Mouse (Mus musculus) skeletal muscle tissue, adult 2 months (tissue): ENCODE measurements around the gene Pde4c.

Source experiments
- DNase-seq: peaks from one replicate; pipeline ENCODE4 v3.0.0-alpha.2; 2012; ENCODE audit warnings: low read depth, low spot score

Pde4c gene

DNA sequence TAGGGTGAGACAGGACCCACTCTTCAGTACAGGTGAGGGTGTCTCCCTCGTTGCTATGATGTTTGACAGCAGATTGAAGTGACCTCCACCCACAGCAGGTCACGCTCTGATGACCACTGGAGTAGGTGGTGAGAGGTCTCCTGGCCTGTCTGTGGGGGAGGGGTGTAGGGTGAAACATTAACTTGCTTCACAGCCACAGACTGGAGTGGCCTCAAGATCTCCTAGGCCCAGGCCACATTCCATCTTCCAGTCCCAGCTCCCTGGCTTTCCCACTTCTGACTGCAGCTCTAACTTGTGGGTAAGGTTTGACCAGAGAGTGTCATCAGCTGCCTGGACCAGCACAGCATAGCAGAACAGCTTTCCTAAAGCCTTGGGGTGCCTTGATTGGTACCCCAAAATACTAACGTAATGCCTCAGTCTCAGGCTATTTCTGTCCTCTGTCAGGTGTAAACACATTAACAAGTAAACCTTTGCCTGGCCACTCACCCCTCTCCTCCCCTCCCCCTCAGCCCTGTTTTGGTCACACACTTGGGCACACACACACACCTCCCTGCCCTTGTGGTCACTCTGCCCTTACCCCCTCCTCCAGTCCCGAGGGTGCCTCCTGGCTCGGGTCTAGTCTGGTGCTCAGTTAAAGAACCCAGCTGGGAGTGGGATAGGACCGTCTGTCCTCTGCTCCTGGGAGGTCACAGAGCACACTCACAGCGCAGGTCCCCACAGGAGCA lies at the start of gene Pde4c:
Gene Pde4c, plus strand, starts transcription at position 235 of the 725 bp plus-strand sequence.
- DNase-seq = no peak

DNA sequence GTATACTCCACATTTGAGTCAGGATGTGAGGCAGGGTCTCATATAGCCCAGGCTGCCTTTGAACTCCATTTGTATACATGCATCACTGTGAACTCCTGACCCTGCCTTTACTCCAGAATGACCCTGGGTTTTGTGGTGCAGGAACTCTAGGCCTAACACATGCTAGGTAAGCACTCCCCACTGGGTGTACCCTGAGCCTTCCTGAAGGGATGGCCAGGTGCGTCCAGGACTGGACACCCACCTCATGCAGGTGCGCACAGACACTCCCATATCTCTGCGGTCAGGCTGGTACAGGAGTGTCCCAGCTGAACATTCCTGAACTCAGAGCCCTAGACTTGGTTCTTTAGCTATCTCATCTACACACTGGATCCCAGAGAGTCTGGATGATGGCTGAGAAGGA lies 49.4 kb upstream of the Pde4c start:
- DNase-seq = no peak

DNA sequence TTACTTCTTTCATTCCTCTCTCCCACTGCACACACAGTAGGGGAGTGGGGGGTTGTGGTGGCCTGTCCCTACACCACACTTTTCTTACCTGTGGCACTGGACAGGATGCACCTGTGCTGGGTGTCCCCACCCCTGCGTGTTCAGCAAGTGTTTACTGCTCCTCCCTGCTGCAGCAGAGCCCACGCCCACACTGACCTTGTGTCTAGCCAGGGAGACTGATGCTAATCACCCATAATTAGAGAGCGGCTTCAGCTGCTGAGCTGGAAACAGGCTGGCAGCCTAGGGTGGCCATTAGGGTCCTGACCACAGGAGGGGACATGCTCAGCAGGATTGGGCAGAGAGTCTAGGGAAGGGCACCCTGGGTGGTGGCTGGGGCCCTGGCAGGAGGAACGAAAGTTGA lies 48.8 kb upstream of the Pde4c start:
- no peak for DNase-seq

DNA sequence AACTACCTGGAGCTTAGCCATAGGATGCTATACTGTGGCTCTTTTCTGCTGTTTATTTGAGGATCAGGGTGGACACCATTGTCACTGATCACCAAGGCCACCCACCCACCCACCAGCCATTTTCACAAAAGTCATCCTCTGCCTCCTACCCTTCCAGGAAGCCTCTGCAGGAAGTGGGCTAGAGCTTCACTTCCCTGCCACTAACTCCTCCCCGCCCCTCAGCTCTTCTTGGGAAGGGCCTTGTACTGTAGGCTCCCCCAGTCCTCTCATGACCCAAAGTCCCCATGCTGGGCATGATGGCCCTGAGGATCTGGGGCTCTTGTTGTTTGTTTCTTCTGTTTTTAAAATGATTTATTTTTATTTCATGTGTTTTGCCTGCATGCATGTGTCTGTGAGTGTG lies 48.2 kb upstream of the Pde4c start:
- DNase-seq = no peak

DNA sequence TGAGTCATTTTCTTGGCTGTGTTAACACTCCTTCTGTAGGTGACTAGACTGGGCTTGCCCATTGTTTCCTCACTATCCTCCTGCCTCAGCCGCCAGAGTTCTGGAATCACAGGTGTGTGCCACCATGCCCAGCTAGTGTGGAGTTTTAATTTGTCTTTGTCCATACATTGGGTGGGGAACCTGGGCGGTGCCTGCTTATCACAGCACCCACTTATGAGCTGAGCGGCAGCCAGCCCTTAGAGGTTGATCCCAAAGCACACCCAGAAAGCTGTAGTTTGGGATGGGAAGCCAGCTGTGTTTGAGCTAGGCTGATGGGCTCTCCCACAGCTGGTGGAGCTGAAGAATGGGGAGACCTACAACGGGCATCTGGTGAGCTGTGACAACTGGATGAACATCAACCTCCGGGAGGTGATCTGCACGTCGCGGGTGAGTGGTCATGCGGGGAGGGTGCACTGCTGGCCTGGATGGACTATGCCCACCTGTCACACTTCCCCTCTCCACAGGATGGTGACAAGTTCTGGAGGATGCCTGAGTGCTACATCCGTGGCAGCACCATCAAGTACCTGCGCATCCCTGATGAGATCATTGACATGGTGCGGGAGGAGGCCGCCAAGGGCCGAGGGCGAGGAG lies 46.0 kb upstream of the Pde4c start:
- DNase-seq = no peak

DNA sequence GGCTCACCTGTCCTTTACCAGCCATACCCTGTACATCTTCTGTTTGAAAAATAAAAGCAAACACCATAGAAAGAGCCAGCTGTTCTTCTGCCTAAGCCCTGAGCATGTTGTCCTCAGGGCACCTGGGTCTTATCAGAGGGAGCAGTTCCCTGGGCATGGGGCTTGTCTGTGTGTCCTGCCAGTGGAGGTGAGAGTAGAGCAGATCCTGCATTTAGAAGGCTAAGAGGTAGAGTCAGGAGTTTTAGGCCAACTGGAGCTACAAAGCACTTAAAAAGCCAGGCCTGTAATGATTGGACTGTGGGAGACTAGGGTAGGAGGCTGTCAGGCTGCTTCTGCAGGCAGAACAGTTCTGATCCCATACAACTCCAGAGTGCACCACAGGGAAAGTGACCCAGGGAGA lies 44.8 kb upstream of the Pde4c start:
- no peak for DNase-seq

DNA sequence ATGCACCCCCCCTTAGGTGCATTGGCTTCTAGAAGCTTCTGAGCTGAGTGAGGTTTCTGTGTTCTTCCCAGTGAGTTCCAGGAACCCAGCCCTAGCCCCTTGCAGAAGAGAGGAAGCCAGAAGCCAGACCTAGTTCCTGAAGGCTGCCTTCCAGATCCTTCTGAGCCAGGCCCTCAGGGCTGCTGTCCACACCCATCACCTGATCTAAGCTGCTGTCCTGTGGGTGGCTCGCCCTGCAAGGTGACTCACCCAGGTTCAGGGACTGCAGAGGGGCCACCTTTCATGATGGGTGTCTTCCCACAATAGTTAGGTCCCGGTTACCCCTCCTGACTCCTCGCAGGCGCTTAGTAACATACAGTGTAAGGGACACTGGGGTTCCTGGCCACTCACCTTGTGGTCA lies 44.1 kb upstream of the Pde4c start:
- no peak for DNase-seq

DNA sequence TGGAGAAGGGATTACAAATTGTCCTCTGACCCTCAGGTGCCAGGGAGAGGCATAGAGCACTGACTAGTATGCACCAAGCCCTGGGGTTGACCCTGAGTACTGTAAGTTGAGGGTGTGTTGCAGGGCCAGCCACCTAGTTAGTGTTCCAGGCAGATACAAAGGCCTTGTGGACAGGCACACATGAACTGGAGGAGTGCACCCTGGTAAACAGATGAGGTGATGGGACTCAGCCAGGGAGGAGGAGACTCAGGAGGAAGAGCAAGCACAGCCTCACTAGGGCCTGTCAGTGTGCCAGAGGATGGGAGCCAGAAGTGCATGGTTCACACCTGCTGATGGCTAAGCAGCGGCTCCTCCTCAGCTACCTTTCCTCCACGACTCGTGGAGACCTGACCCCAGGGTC lies 43.5 kb upstream of the Pde4c start:
- DNase-seq = no peak

DNA sequence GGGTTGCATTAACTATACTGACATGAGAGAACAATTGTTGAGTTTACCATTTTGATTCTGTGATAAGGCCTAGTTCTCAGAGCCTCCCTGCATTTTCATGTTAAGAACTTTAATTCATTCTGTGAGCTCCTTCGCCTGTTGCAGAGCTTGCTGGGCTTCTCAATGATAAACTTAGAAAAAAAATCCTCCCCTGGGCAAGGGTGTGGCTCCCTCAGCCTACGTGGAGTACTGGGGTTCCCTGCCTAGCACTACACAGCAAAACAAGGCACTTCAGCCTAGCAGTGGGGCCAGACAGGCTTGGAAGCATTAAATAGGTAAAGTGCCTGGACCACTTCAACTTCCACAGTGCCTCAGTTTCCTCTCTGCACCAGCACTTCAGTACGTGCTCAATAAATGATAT lies 42.1 kb upstream of the Pde4c start:
- peak; percentile 56 for DNase-seq

DNA sequence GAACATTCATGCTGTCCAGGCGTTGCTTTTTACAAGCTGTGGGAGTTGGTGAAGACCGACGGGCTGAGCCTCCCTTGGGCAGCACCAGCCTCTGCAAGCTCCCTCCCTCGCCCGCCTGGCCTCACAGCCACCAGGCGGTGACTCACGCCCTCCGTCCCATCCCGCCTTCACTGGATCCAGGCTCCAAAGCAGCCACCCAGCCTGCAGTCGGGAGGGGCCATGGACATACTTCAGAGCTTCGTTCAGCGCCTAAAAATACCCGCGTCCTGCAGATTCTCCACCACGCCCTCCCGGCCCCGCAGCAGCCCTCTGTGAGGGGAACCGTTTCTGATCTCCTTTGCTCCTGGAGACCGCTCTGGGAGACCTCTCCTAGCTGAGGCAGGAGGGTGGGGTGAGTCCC lies 41.3 kb upstream of the Pde4c start:
- peak; percentile 89 for DNase-seq

DNA sequence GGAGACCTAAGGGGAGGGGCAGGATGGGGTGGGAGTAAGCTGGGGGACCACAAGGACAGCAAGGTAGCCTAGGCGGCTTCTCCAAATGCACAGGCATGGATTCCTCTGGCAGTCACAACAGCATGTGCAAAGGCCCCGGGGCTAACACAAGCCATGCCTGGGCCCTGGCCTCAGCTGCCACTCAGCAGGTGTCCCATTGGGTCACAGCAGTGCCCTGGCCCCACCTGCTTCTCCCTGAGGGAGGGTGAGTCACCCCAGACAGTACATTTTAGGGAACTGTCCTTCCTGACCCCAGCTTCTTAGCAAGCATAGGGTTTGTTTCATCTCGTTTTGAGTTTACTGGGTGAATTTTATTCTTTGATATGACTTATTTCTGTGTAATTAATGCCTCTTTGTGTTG lies 40.8 kb upstream of the Pde4c start:
- DNase-seq = no peak

DNA sequence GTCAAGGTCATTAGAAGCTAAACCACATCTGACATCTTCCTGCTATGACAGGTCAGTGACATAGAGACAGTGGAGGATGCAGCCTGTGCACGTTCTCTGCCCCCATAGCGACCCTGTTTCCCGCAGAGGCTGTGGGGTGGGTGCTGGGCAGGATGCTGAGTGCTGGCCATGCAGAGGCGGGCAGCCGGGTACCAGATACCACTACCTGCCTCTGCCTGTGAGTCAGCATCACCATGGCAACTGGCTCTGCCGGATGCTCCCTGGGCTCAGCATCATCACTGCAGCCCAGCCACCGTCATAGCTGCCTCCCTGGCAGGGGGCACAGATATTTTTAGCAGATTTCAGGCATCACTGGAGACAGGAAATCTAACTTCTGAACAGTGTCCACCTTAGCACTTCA lies 39.2 kb upstream of the Pde4c start:
- DNase-seq = no peak

DNA sequence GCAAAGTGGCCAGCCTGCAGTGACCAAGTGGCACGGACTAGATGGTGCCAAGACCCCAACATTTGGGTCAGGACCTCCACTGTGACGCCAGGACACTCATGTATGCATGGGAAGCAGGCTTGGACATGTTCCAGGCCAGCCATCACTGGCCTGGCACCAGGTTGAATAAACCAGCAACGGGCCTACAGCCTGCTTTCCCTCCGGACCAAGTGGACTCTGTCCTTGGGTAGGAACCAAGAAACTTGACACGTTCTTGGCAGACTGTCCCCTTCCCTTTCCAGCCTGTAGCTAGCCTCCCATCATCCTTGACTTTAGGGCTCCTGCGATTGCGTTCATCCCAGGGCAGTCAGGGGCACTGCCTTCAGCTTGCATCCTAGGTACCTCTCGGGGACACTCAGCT lies 35.9 kb upstream of the Pde4c start:
- DNase-seq = peak; percentile 89

DNA sequence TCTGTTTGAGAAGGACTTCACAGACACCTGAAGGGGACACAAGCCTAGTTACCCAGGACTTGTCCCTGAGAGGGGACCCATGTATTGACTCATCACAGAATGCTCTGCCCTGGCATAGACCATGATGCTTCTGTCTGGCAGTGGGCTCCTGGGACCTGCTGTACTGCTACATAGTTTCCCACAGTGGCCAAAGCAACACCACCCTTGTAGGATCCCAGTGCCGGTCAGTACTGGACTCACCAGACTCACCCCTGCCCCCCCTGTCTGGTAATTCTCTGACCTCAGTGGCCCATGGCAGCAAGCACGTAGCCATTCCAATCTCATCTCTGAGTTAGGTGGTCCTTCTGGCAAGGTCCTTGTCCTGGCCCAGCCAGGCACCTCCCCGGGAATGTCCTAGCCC lies 35.4 kb upstream of the Pde4c start:
- no peak for DNase-seq

DNA sequence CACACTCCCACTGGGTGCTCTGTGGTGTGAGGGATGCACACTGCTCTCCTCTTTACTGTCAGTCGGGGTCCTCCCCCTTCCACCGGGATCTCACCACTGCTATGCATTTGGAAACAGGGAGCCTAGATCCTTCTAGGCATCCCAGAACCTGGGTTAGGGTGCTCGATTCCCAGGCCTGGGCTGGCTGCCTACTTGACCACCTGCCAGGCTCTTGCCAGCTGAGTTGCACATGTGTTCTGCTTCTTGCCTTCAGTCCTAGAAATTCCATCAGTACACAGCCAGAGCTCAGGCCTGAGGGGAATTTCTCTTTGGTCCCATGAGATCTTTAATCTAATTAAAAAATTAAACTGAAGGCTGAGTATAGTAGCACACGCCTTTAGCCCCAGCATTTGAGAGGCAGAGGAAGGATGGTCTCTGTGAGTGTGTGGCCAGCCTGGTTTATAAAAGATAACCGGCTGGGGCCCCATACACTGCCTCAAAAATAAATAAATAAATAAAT lies 33.6 kb upstream of the Pde4c start:
- no peak for DNase-seq

DNA sequence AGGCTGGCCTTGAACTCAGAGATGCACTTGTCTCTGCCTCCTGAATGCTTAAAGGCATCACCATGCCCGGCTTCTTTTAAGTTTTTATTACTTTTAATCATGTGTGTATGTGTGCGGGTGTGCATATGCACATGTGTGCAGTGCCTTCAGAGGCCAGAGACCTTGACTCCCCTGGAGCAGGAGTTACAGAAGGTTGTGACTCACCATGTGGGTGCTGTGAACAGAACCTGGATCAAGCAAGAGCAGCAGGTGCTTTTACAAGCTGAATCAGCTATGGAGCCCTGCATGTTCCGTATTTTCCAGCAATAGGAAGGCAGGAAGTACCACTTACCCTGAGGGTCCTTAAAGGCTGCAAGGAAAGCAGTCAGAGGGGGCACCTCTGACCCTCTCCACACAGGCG lies 32.3 kb upstream of the Pde4c start:
- no peak for DNase-seq

DNA sequence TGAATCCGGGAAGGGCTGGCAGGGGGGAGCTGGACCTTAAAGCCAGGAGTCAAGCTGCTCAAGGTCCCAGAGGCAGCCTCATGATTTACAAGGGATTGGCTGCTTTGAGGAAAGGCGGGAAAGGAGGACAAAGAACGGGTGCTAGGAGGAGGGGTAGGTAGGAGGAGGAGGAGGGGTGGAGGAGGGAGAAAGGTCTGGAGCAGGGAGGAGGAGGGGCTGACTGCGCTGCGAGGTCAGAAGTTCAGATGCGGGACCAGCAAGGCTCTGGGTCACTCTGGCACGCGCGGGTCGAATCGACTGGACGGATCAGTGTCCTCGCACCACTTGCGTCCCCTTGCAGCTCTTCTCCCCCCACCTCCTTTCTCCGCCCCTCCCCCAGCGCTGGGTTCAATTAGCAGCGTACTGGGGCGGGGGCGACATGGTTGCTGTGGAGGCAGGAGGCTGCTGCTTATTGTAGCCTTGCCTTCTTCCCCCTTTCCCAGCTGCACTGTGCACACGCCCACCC lies 31.7 kb upstream of the Pde4c start:
- no peak for DNase-seq

DNA sequence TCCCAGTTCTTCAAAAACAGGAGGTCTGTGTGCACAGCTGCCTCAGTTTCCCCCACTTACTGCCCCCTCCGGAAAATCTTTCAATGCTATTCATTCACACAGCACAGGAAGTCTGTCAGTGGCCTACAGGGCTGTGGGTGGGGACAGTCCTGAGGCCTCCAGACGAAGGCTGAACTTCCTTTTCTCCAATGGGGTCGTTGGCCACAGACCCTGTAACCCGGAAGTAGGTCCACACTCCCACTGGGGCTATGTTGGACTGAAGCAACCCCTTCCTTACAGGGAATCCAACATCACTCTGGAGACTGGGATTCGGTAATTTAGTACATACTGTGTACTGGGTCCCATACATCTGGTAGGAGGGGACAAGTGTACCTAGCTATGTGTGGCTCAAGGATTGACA lies 29.9 kb upstream of the Pde4c start:
- no peak for DNase-seq

DNA sequence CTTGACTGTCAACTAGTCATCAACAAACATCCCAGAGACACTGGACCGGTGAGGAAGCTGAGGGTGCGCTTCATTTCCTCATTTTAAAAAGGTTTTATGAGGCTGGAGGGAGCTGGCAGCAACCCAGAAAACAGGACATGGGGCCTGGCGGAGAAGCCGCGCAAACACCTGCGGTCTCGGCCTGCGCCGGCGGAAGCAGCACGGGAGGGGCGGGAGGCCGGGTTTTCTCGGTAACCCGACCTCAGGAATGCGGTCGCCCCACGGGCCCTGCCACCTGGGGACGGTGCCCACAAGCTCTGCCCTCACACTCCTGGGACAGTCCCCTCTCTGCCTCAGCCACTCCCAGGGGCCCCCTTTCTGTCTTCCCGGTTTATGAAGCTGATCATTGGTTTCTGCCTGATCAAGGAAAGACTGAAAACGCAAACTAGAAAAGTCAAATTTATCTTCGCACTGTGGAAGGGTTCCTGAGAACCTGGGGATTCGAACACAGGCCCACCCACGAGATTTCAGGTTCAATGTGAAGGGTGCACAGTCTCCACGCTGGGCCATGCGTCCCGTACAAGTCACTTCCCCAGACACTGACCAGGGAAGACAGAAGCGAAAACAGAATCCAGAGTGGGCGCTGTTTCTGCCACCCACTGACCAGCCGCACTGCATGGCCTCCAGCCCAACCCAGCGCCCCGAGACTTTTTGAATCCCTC lies 28.1 kb upstream of the Pde4c start:
- DNase-seq = peak; percentile 73

DNA sequence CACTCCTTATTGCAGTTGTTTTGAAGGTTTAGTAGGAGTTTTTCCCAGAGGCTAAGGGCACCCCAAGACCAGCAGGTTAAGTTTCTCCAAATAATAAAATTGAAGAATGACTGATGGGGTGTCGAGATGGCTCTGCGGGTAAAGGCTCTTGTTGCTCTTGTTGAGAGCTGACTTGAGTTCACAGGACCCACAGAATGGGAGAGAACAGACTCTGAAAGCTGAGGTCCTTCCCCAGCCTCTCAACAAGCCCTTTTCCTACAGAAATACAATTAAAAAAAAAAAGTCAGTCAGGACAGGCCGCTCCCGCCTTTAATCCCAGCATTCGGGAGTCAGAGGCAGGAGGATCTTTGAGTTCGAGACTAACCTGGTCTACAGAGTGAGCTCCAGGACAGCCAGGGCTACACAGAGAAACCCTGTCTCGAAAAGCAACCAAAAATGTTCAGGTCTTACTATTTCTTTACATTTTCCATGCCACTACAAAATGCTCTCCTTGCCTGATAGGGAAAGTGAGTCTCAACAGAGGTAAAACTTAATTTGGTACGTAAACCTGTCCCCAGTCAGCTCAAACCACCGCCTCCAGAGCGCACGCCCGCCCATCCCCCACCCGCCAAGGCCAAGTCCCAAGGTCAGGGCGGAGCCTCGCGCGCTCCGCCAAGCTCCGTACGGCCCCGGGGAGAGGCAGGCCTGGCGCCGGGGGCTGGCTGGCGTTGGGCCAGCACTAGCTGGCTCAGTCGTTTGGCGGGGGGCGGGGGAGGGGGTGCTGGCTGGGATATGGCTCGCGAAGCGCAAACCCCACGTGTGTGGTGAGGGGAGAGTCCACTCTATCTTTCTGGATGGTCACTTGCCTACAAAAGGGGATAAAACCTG lies 27.3 kb upstream of the Pde4c start:
- peak; percentile 89 for DNase-seq

DNA sequence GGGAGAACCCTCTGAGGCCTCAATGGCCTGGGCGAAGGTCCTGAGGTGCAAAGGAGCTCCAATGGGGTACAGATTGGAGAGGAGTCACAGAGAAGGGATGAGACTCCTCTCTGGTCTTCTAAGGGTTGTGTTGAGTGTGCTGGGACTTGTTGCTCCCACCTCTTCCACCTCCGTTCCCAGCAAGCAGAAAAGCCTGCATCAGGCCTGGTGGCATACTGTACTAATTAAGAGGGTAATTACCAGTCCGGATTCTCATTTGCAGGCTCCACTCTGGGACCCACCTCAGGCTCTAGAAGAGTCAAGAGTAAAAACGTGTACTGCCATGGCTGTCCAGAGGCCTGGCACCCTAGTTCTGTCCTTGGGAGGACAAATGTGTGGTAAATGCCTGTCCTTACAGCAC lies 26.6 kb upstream of the Pde4c start:
- DNase-seq = no peak
